Mouse (Mus musculus) retina, adult 2 months (tissue): ENCODE measurements around the gene Slc25a38.
"Not testable (repeated sequence)": the region's sequence is repeated elsewhere in the genome, so short reads cannot be mapped to it uniquely, and the experiment has no call there.

Experiments
- DNase-seq: peaks from one replicate; pipeline ENCODE4 v3.0.0-alpha.2; 2012; ENCODE audit warnings: low read depth, low spot score

Gene Slc25a38

DNA sequence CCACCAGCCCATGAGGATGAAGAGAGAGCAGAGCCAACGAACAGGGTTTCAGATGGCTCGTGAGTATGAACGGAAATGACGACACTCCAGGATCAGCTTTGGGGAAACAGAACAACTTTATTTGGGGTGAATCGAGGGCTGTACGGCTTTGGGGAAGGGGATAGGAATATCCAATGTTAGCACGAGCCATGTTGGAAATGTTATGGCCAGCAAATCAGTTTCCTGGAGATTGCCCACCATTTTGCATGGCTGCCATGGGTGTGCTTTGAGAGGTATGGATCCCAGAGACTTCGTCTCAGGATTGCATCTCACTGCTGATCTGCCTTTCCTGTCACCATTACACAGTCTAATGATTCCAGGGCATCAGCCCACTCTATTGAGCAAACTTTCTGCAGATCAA lies 10.9 kb upstream of the Slc25a38 start:
- DNase-seq: no peak

GRCm38 (mm10) chr9:120101165-120101564 lies 9.0 kb upstream of the Slc25a38 start:
- no peak for DNase-seq

DNA sequence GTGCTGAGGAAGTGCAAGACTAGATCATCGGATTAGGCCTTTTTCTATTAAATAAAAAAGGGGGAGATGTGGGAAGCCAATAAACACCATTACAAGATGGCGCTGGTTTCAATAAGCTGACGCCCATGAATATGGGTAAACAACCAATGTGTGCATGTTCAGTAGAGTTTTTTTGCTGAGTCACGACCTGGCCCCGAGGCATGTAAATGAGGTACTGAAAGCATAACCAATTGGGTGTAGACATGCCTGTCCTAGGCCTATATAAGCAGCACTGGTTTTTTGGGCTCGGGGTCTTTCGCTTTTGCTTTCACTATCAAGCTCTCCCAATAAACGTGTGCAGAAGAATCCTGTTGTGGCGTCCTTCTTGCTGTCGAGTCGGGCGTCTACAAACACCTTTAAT lies 1.2 kb upstream of the Slc25a38 start:
- DNase-seq: not testable (repeated sequence)

DNA sequence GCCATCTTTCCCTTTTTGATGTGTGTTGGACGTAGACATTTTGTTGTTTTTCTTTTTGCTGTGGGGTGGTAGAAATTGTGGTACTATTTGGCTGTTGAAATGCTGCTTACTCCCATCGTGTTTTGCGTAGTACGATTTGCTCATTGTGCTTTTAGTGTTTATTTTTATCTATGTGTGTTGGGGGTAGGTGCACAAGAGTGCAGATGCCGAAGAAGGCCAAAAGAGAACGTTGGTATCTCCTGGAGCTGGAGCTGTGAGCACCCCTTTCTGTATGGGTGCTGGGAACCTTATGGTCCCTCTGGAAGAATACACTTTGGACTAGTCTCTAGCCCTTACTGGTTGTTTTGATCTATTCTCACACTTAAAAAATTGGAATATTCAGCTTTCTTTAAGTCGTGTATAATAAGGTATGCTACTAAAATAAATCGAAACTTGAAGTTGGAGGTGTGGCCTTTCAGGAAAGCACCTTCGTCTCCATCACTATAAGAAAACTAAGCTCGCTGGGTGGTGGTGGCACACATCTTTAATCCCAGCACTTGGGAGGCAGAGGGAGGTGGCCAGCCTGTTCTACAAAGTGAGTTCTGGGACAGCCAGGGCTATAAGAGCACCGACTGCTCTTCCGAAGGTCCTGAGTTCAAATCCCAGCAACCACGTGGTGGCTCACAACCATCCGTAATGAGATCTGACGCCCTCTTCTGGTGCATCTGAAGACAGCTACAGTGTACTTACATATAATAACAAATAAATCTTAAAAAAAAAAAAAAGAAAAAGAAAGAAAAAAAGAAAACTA lies 1.2 kb downstream of the Slc25a38 start:
- DNase-seq: no peak

GRCm38 (mm10) chr9:120112472-120112871 lies 2.3 kb downstream of the Slc25a38 start:
- DNase-seq: no peak

DNA sequence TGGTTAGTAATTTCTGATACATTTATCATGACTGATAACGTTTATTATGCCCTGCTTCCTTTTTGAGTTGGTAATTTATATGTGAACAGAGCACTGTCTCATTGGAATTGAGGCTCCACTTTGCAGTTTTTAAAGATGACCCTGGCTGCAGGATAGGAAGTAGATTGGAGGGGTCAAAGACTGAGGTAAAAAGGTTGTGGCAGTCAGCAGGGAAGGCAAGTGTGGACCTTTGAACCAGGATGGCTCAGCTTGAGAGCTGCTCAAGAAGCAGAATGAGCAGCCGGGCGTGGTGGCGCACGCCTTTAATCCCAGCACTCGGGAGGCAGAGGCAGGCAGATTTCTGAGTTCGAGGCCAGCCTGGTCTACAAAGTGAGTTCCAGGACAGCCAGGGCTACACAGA lies 3.3 kb downstream of the Slc25a38 start:
- no peak for DNase-seq

DNA sequence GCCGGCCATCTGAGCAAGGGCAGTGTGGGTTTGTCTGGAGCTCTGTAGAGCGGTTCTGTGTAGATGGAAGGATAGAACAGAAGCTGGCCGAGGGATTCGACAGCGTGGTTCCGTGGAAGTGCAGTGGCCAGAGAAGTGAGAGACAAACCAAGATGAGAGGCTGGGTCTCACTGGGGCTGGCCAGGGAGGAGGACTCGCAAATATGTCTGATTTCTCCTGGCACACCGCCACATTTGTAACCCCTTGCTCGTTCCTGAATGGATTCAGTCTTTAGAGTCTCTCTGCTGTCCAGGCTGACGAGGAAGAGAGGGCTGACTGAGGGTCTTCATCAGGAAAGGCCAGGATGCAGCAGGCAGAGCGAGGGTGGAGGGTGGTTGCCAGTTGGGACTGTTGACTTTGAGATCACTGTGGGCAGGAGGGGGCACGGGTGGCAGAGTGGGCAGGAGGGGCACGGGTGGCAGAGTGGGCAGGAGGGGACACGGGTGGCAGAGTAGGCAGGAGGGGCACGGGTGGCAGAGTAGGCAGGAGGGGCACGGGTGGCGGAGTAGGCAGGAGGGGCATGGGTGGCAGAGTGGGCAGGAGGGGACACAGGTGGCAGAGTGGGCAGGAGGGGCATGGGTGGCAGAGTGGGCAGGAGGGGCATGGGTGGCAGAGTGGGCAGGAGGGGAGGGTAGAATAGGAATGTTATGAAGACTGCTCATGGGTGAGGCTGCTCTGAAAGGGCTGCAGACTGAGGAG lies 4.0 kb downstream of the Slc25a38 start:
- no peak for DNase-seq

DNA sequence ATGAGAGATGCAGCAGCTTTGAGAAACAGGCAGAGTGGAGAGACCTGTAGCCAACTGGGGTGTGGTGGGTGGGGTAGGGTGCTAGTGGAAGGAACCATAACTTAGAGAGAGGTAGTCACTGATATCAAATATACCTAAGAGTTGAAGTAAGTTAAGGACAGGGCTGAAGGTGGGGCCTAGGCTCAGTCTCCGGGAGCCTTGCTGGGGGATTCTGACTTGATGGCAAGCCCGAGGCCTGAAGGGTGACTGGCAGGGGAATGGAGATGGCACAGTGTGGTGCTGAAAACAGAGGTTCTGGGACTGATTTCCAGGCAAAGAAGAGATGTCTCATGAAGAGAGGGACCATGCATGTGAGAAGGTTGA lies 4.6 kb downstream of the Slc25a38 start:
- no peak for DNase-seq

- no peak for DNase-seq
Observed at GRCm38 (mm10) chr9:120115580-120115979, 5.4 kb downstream of the Slc25a38 start.

DNA sequence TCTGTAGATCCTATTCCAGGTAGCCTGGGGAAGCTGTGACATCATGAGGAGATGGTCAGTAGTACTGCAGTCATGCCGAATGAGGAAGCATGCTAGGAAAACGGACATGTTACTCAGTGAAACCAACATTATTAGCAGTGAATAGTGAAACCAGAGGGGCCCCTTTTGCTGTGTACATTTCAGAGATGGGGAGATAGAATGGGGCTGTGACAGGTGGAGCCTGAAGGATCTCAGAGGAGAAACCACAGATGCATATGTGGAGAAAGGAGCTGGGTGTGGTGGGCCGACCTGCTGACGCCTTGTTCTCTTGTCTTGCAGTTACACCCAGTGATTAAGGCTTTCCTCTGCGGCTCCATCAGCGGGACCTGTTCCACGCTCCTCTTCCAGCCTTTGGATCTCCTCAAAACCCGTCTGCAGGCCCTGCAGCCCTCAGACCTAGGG lies 6.0 kb downstream of the Slc25a38 start:
- DNase-seq: no peak

DNA sequence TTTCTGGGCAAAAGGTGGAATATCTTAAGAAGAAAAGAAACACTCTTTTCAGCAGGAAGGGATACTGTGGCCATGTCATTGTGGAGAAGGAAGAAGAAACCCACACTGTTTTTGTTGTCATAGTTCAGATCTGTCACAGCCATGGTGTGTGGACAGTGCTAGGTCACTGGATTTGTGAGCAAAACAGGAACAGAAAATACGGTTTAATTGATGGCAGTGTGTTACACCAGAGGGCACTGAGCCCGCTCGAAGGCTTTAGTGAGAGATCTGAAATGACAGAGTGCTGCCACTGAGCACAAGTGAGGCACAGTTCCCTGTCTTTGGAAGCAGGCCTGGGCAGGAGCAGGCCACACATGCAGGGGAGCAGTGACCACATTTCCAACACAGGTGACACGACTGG lies 8.0 kb downstream of the Slc25a38 start:
- no peak for DNase-seq

DNA sequence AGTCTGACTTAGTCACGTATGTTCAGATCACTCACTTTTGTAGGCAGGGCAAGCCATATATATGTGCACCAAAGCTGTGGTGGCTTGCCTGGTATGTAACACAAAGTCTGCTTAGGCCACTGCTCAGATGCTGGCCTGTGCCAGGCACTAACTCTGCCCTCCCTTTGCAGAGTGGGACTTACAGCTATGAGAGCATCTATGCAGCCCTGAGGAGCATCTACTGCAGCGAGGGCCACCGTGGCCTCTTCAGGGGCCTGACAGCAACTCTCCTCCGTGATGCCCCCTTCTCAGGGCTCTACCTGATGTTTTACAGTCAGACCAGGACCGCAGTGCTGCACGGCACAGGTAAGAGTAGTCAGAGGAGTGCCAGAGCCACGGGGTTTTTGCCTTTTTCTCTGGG lies 10.3 kb downstream of the Slc25a38 start:
- DNase-seq: no peak

DNA sequence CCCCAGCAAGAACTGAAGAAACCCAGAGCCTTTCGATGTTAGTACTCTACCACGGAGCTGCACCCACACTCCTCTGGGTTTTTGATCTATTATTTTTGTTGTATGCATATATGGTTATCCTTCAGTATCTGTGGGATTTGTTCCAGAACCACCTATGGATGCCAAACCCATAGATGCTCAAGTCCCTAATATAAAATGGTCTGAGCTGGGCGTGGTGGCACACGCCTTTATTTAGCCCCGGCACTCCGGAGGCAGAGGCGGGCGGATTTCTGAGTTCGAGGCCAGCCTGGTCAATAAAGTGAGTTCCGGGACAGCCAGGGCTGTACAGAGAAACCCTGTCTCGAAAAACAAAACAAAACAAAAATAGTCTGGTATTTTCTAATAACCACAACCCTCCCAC lies 16.7 kb downstream of the Slc25a38 start:
- DNase-seq: no peak

DNA sequence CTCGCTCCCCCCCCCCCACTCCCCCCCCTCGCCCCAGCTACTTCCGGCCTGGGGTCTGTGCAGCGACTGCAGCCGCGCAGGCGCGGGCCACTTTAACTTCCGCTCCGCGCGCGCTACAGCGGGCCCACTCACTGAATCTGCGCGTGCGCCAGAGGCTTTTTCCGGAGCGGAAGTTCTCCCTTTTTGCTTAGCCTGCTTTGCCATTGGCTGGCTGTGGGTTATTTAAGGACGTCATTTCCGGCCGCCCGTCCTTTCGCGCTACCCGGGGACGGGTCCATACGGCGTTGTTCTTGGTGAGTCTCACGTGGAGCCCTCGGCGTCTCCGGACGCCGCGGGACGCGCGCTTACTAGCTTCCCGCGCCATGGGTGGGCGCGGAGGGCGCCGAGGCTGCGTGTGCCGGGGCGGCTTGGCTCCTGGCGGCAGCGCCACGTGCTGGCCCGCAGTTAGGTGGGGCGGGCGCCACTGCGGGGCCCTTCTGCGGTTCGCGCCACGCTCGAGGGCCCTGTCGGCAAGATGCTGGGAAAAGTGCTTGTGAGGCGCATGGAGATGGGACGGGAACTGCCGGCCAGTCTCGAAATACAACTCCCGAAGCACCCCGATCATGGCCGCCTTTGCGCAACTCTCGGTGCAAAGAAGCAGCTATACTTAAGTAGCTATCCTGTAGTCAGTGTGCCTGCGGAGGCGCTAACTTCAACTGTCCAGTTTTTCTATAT lies 17.5 kb downstream of the Slc25a38 start, which contains the start of gene Rpsa:
Rpsa (plus strand) TSS at position 152 of the 714 bp plus-strand sequence.
- DNase-seq: peak; percentile 96

DNA sequence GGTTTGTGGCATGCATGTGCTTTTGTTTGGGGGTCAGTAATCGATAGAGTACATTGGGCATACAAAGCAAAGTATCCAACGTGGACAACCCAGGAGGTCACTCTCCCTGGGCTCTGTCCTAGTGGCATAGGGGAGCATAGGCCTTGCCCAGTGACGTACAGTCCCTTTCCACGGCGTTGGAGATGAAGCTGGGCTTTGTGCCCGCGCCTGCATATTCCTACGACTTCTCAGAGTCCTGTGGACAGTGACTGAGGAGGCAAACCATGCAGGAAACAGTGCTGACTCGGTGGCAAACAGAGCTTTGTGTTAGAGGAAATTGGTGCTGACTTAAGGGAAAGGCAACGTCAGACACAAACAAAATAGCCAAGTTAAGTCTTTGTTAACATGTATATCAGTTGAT lies 19.1 kb downstream of the Slc25a38 start:
- DNase-seq: no peak

DNA sequence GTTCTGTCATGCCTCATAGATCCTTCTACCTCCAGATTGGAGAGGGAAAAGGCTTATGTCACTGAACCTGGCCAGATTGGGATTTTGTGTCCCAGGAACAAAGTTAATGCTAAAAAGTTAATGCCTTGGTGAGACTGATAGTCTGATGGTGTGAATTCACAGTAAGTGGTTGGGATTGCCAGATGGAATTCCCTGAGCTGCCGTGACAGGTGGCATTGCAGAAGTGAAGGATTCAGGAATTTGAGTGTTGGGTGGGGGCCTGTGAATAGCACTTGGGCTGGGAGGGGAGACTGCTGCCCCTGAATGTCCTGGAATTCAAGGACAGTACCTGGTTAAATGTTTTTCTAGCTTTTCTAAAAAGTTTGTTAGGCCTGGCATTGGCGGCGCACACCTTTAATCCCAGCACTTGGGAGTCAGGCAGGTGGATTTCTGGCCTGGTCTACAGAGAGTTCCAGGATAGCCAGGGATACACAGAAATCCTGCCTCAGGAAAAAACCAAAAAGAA lies 21.7 kb downstream of the Slc25a38 start:
- no peak for DNase-seq

- DNase-seq: no peak
Observed at GRCm38 (mm10) chr9:120132980-120133754, 23.0 kb downstream of the Slc25a38 start.

DNA sequence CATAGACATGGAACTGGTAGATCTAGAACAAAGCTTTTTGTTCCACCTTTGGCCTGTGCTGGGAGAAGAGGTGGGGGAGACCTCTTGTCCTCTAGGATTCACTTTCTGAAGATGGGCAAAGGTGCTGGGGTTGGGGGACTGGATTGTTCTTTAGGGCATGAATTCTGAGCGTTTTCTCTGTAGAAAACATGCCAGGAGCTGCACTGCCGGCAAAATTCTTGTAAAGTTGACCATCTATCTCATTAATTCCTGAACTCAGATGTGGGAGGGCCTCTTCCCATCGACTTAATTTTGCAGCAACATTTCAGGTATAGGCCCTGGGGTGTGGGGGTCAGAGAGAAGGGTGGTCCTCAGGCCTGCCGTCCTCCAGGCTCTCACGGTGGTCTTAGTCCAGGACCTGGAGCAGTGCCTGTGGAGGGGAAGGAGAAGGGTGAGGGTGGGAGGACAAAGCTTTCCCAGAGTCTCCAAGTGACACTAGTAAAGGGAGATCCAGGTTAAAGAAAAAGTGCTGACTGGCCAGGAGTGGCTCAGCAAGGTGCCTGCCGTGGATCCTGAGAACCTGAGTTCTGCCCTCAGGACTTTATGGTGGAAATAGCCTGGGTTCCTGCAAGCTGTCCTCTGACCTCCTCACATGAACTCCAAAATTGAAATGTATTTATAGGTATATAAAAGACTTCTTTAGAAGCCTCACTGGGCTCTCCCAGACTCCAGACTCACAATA lies 23.7 kb downstream of the Slc25a38 start:
- DNase-seq: no peak

DNA sequence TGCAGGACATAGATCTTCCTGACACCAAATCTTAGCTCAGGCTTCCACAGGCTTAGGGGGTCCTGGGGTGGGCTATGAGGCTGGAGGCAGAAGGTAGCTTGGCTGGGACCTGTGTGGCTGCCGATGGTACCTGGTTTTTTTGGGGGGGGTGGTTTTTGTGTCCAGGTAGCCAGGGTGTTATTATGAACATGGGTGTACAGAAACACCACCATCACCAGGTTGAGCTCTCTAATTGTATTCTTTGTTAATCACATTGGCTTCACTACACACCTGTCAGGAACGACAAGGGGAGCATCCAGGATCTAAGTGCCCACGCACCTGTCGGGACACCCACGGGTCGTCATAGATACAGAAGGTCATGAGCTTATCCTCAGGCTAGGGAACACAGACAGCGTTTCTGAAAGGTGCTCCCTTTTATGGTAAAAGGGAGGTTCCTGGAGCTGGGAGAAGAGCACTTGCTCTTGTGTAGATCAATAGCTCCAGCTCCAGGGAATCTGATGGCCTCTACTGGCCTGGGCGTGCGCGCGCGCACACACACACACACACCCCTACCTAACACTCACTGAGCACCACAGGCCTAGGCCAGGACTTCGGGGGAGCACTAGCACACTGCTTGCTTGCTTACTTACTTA lies 24.5 kb downstream of the Slc25a38 start:
- DNase-seq: no peak

DNA sequence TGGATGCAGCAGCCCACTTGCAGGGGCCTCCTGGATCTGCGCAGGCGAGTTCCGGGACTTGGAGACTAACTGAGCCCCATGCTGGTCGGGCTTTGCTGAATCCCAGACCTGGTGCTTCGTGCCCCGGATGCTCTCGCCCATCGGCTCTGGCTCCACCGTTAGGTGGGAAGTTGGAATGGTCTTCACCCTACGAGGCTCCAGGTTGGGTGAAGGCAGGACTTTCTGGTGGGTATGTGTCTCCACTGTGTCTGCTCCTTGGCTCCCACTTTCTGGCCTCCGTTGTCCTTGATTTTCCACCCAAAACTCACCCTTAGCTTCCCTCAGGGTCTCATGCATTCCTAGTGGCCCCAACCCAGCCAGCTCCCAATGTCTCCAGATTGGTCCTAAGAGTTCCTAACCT lies 25.3 kb downstream of the Slc25a38 start:
- DNase-seq: no peak
